Mouse (Mus musculus): Measurements from ENCODE around the gene Rbm5. TPM values are rescaled to one million over a fixed set of nuclear protein-coding genes. Genes with fewer than 3 reads are reported as not detected.

Rbm5 gene
- polyA plus RNA-seq, 1 experiment from 2014 or later = 256 TPM

DNA sequence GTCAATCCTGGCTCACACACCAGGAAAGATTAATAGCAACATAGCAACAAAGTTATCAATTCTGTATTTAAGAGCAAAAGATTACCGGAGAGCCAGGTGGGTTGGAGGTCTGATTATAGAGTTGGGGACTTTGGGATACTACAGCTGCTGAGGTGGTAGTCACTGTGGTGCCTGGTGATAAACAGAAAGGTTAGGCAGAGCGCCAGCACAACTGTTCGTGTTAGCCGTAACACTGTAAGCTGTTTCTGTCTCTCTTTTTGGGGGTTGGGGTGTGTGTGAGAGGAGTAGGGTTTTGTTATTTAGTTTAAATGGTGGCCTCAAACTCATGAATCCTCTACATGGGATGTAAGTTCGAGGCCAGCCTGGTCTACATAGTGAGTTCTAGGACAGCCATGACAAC lies 20.4 kb downstream of the Rbm5 start:
- H3K27ac ChIP-seq = no peak overlapping the region
- no peak overlapping the region for H3K4me2 ChIP-seq
- ATAC-seq = no peak
- no peak overlapping the region for H3K9ac ChIP-seq
- no peaks in the 10 kb centered on the region for H3K27me3 ChIP-seq
- H3K36me3 ChIP-seq (ENCODE audit: poor library complexity, severe bottlenecking) = peaks cover 96% of the 10 kb centered on the region
- 90% methylated on average over 5 of the region's 5 CpGs for WGBS
- no peak overlapping the region for H3K4me3 ChIP-seq
- H3K9me3 ChIP-seq (replicated peaks) = 0 out of 2 replicates have a peak, but pooled peaks cover 7% of the 10 kb centered on the region
- H3K4me1 ChIP-seq = no peaks in the 10 kb centered on the region

DNA sequence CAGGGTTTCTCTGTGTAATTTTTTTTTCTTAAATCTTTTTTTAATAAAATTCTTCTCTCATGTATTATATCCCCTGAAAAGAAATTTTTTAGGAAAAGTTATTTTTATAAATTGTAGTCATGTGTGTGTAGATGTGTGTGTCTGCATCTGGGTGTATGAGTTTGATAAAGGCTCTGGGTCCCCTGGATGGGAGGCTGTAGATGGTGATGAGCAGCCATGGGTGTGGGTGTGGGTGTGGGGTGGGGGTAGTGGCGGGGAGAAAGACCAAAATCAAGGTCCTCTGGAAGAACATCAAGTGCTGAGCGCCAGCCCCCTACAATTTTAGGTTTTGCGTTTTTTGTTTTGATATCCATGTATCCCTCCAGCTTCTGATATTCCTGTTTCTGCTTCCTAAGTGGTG lies 22.7 kb downstream of the Rbm5 start:
- no peaks in the 10 kb centered on the region for H3K4me1 ChIP-seq
- no peak for ATAC-seq
- no peak overlapping the region for H3K27ac ChIP-seq
- H3K9me3 ChIP-seq (replicated peaks) = 0 out of 2 replicates have a peak, but pooled peaks cover 7% of the 10 kb centered on the region
- WGBS = 97% methylated on average over 3 of the region's 3 CpGs
- no peak overlapping the region for H3K4me3 ChIP-seq
- no peaks in the 10 kb centered on the region for H3K27me3 ChIP-seq
- H3K36me3 ChIP-seq (ENCODE audit: poor library complexity, severe bottlenecking) = peaks cover 97% of the 10 kb centered on the region
- H3K4me2 ChIP-seq = no peak overlapping the region
- no peak overlapping the region for H3K9ac ChIP-seq

DNA sequence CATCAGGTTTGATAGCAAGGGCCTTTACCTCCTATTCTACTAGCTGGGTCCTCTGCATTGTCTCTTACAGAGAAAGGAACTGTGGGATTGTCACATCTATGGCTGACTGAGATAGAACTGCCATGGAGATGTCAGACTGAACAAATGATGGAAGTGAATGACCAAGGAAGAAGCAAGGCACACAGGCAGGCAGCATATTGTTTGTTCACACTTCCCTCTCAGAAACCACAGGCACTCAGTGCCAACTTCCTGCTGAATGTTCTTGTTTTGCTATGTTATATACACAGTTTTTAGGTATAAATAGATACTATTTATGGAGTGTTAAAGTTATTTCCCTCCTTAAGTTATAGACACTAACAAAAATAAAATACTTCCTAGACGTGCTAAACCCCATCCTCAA lies 23.5 kb downstream of the Rbm5 start:
- no peaks in the 10 kb centered on the region for H3K27me3 ChIP-seq
- H3K4me2 ChIP-seq = no peak overlapping the region
- peaks cover 98% of the 10 kb centered on the region for H3K36me3 ChIP-seq (ENCODE audit: poor library complexity, severe bottlenecking)
- no peak overlapping the region for H3K4me3 ChIP-seq
- no peak for ATAC-seq
- no peak overlapping the region for H3K9ac ChIP-seq
- H3K27ac ChIP-seq = no peak overlapping the region
- 91% methylated on average over 1 of the region's 1 CpGs for WGBS
- 0 out of 2 replicates have a peak, but pooled peaks cover 7% of the 10 kb centered on the region for H3K9me3 ChIP-seq (replicated peaks)
- no peaks in the 10 kb centered on the region for H3K4me1 ChIP-seq

DNA sequence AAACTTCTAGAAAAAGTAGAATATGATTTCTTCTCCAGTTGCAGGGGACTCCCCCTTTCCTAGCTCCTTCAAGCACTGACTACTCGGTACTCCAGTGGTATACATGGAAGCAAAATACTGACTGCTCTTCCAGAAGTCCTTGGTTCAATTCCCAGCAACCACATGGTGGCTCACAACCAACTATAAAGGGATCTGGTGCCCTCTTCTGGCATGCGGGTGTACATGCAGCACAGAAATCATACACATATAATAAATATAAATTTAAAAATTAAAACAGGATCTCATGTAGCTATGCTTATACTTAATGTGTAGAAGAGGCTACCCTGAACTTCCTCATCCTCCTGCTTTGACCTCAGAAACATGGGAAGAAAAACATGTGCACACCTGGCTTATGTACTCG lies 24.1 kb downstream of the Rbm5 start:
- ATAC-seq = no peak
- 92% methylated on average over 3 of the region's 3 CpGs for WGBS
- H3K4me3 ChIP-seq = no peak overlapping the region
- H3K9ac ChIP-seq = no peak overlapping the region
- no peaks in the 10 kb centered on the region for H3K27me3 ChIP-seq
- H3K4me1 ChIP-seq = no peaks in the 10 kb centered on the region
- H3K4me2 ChIP-seq = no peak overlapping the region
- peaks cover 98% of the 10 kb centered on the region for H3K36me3 ChIP-seq (ENCODE audit: poor library complexity, severe bottlenecking)
- H3K9me3 ChIP-seq (replicated peaks) = 0 out of 2 replicates have a peak, but pooled peaks cover 7% of the 10 kb centered on the region
- H3K27ac ChIP-seq = no peak overlapping the region

DNA sequence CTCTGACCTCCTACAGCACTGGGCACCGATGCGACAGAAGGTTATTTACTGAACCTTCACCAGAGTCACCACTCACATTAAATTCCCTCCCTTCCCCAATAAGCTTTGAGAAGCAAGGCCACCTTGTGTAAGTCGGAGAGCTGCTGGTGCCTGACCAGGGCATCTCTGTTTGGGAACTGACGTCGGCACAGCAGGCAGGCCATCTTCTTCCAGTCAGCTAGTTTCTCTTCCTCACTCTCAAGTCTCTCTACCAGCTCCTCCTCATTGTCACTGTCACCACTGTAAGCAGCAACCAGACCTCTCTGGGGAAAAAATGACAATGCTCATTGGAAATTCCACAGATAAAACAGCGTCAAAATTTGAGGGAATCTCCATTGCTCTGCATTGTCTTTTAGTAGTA lies 26.7 kb downstream of the Rbm5 start:
- 91% methylated on average over 6 of the region's 6 CpGs for WGBS
- Histone ChIP-seq H3K4me1 (no peaks in the 10 kb centered on the region), H3K4me3 (no peak overlapping the region), H3K36me3 (ENCODE audit: poor library complexity, severe bottlenecking) (peaks cover 98% of the 10 kb centered on the region), H3K27me3 (no peaks in the 10 kb centered on the region), H3K9ac (no peak overlapping the region), H3K4me2 (no peak overlapping the region), H3K9me3 (replicated peaks) (0 out of 2 replicates have a peak, but pooled peaks cover 7% of the 10 kb centered on the region), H3K27ac (no peak overlapping the region)
- ATAC-seq = no peak

DNA sequence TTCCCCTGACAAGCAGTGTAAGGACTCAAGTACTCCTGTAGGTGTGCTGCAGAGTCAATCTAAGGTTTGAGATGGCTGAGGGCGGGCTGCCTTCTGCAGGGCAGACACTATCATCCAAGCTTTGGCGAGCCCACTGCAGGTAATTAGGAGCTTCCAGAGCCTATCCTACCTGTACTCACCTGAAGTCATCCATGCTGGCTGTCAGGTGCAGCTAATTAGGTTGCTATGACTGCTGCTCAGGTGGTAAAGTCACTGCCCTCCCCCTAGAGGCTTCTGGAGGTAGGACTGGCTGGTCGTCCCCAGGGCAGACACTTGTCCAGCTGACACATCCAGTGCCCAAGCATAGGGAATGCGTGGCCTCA lies 32.0 kb downstream of the Rbm5 start:
- H3K4me1 ChIP-seq = peaks cover 42% of the 10 kb centered on the region
- no peaks in the 10 kb centered on the region for H3K9me3 ChIP-seq (replicated peaks)
- H3K27me3 ChIP-seq = no peaks in the 10 kb centered on the region
- no peak overlapping the region for H3K9ac ChIP-seq
- no peak overlapping the region for H3K4me3 ChIP-seq
- H3K36me3 ChIP-seq (ENCODE audit: poor library complexity, severe bottlenecking) = peaks cover 57% of the 10 kb centered on the region
- 49% methylated on average over 4 of the region's 4 CpGs for WGBS
- H3K27ac ChIP-seq = peak overlapping the region; percentile 74
- no peak overlapping the region for H3K4me2 ChIP-seq
- peak; percentile 16; the same call in 1 of the 2 replicates for ATAC-seq

DNA sequence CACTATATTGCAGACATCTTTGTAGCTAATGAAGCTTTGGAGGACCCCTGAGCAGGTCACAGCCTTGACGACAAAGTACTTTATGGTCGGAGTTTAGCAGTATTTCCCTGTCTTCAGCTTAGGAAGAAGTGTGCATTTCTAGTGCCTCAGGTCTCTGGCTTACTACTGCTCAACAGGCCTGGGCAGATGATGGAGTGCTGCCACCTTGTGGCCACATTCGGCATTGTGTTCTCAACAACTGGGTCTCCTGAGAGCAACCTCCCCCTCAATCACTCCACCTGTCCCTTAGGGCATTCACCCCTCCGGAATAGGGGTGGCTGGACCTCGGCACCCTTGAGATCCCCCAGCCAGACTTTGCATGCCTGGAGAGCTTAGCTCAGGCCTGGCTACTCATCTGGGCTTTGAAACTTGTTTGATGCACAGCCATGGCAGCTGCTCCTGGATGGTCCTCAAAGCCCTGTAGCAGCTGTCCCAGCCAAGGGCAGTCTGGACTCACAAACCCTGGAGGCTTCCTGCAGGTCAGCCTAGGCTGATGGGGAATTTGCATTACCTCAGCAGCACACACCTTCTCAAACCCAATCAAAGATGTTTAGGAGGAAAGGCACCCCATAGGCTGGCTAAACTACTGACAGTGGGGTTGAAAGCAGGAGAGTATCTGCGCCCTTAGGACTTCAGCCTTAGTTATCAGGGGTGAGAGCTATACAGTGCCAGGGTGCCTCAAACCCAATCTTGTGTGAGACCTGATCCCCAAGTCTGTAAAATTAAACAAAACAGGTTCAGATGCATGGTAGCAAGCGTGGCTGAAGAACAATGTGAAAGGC lies 32.6 kb downstream of the Rbm5 start:
- H3K36me3 ChIP-seq (ENCODE audit: poor library complexity, severe bottlenecking) = peaks cover 52% of the 10 kb centered on the region
- H3K9ac ChIP-seq = no peak overlapping the region
- 21% methylated on average over 7 of the region's 7 CpGs for WGBS
- no peaks in the 10 kb centered on the region for H3K27me3 ChIP-seq
- H3K4me1 ChIP-seq = peaks cover 42% of the 10 kb centered on the region
- no peaks in the 10 kb centered on the region for H3K9me3 ChIP-seq (replicated peaks)
- ATAC-seq = peak; percentile 69
- no peak overlapping the region for H3K4me2 ChIP-seq
- H3K4me3 ChIP-seq = no peak overlapping the region
- peak overlapping the region; percentile 74 for H3K27ac ChIP-seq

DNA sequence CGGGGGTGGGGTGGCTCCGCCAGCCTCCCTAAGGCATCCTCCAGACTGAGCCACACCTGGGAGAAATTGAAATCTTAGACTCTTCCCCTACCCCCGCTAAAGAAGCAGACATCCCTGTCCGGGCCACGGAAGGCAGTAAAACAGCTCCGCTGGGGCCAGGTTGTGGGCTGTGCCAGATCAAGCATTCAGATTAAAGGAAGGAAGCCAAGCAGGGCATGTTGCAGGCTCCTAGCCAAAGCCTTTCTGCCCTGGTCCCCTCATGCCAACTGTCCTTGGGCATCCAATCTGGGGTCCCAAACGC lies 34.7 kb downstream of the Rbm5 start:
- no peak for ATAC-seq
- H3K4me1 ChIP-seq = peaks cover 42% of the 10 kb centered on the region

DNA sequence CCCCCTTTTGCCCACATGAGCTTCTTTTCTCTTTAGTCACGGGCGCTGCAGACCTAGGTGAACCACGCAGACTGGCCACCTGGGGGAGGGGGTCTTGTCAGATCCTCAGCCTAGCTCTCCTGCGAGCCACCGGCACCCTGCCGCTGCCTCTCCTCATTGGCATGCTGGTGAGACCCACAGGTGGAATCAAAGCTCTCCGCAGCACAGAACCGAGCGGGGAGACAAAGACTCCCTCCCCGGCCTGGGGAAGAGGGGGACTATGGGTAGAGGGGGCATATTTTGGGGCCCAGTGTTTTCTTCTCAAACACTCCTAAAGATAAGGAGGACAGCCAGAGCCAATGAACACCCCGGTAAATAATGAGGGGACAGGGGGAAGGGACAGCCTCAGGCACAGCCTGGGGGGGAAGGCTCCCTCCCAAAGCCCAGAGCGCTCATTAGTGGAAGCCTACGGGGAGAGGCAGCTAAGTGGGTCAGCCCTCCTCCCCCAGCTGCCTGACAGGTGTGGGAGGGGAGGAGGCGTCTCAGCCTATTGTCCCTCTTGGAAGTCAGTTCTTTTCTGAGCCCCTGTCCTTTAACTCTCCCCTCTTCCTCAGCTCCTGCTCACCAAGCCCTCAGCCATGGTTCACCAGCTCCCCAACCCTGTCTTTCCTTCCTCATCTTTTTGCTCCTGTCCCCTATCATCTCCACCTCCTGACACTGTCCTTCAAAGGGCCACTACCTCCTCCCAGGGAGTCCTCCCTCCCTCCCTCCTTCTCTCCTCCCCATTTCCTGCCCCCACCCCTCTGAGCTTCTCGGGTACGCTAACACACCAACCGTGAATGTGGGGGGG lies 35.2 kb downstream of the Rbm5 start:
- Histone ChIP-seq H3K27ac (peak overlapping the region; percentile 52), H3K27me3 (no peaks in the 10 kb centered on the region), H3K4me1 (peaks cover 45% of the 10 kb centered on the region), H3K4me2 (peak overlapping the region; percentile 49), H3K9me3 (replicated peaks) (no peaks in the 10 kb centered on the region), H3K9ac (peak overlapping the region; percentile 43), H3K36me3 (ENCODE audit: poor library complexity, severe bottlenecking) (peaks cover 25% of the 10 kb centered on the region), H3K4me3 (peak overlapping the region; percentile 9; the same call in 1 of the 2 replicates)
- peak; percentile 11; the same call in 1 of the 2 replicates for ATAC-seq
- WGBS = 2% methylated on average over 17 of the region's 17 CpGs

More for the DNA sequence above, 34.7 kb downstream of the Rbm5 start:
- Histone ChIP-seq H3K4me3 (peak overlapping the region; percentile 9; the same call in 1 of the 2 replicates), H3K9me3 (replicated peaks) (no peaks in the 10 kb centered on the region), H3K27ac (peak overlapping the region; percentile 37; the same call in 1 of the 2 replicates), H3K9ac (peak overlapping the region; percentile 43; the same call in 1 of the 2 replicates), H3K4me2 (peak overlapping the region; percentile 49), H3K36me3 (ENCODE audit: poor library complexity, severe bottlenecking) (peaks cover 31% of the 10 kb centered on the region), H3K27me3 (no peaks in the 10 kb centered on the region)
- 0% methylated on average over 7 of the region's 7 CpGs for WGBS

DNA sequence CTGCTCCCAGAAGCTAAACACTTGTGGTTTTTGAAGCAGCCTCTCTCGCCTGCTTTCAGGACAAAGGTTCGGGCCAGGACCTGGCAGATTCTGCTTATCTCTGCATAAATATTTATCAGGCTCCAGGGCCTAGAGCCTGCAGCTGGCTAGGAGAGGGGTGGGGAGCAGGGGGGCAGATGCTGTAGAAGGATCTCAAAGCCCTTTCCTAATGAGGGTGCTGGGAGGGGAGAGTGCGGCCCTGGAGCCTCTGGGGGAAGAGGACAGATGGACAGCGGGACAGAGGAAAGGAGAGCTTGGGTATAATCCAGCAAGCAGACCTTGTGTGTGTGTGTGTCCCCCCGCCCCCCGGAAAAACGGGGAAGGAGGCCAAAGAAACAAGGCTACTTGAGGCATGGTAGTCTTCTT lies 36.2 kb downstream of the Rbm5 start:
- peak overlapping the region; percentile 52 for H3K27ac ChIP-seq
- ATAC-seq = no peak; the same call in 1 of the 2 replicates
- peak overlapping the region; percentile 43; the same call in 1 of the 2 replicates for H3K9ac ChIP-seq
- peaks cover 15% of the 10 kb centered on the region for H3K36me3 ChIP-seq (ENCODE audit: poor library complexity, severe bottlenecking)
- no peaks in the 10 kb centered on the region for H3K9me3 ChIP-seq (replicated peaks)
- 15% methylated on average over 7 of the region's 7 CpGs for WGBS
- peak overlapping the region; percentile 49; the same call in 1 of the 2 replicates for H3K4me2 ChIP-seq
- H3K4me3 ChIP-seq = no peak overlapping the region
- H3K27me3 ChIP-seq = no peaks in the 10 kb centered on the region
- H3K4me1 ChIP-seq = peaks cover 55% of the 10 kb centered on the region

DNA sequence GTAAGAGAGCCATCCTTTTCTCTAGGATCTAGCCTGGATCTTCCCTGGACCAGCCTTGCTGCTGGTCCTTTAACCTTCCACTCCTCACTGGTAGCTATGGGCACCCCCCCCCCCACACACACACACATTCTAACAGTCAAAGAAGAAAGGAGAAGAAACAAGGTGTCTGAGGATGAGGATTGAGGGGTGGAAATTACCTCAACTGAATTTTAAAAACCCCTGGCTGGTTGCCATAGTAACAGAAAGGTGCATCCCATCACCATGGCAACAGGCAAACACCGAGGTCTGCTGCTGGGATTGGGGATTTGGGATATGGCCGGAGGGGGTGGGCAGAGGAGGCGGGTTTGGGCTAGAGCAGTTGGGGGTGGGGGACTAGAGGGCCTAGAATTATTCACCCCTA lies 41.1 kb downstream of the Rbm5 start:
- H3K9me3 ChIP-seq (replicated peaks) = no peaks in the 10 kb centered on the region
- ATAC-seq = peak; percentile 14
- no peaks in the 10 kb centered on the region for H3K36me3 ChIP-seq (ENCODE audit: poor library complexity, severe bottlenecking)
- no peak overlapping the region for H3K9ac ChIP-seq
- peaks cover 48% of the 10 kb centered on the region for H3K4me1 ChIP-seq
- WGBS = 5% methylated on average over 3 of the region's 3 CpGs
- peak overlapping the region; percentile 12; the same call in 1 of the 2 replicates for H3K4me2 ChIP-seq
- no peaks in the 10 kb centered on the region for H3K27me3 ChIP-seq
- no peak overlapping the region for H3K4me3 ChIP-seq
- H3K27ac ChIP-seq = peak overlapping the region; percentile 57; the same call in 1 of the 2 replicates
